Mouse (Mus musculus) liver, adult 2 months (tissue): ENCODE data around the gene Erich3.

Experiments
- CTCF ChIP-seq: fragments of 200-500 bp; IDR thresholded peaks from 2 replicates; pipeline ENCODE4 v1.5.1; 2011; ENCODE audit warnings: low read depth, low read length, control low read depth
- POLR2A ChIP-seq: fragments of 200-500 bp; IDR thresholded peaks from 2 replicates; pipeline ENCODE4 v1.6.1; 2011; ENCODE audit warnings: low read length, control low read depth; ENCODE audit not compliant: insufficient read depth; ENCODE audit errors: extremely low read depth

DNA sequence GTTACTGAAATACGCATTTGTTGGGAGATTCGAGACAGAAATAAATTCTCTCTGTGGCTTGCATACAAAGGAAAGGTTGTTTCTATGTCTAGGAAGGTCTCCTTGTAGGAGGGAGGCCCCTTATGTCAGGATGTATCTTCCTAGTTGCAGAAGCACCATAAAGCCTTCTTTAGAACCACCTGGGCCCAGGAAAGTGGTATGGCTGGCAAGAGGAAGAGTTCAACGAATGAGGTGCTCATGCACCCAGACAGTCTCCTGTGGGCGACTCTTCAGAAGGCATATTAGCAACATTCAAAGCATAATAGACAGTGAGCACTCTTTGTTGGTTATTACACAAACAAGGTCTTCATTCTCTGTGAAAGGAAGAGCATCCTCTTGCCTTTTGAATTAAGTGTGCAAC, 977 bp downstream of the Erich3 start:
- no peak for TF ChIP-seq POLR2A
- no peak for TF ChIP-seq CTCF
